Mouse (Mus musculus) lung, postnatal 14 days (tissue): ENCODE results near the gene Pon2.

Experiments
- DNase-seq: peaks from one replicate; pipeline ENCODE4 v3.0.0; 2021

The Pon2 gene

GRCm38 (mm10) chr6:5222080-5222479, 76.2 kb downstream of the Pon2 start:
- DNase-seq, result no peak

- no peak for DNase-seq
Measured at GRCm38 (mm10) chr6:5218190-5218589, 80.1 kb downstream of the Pon2 start.
